Mouse (Mus musculus): ENCODE measurements around the gene Rtn1.

DNA sequence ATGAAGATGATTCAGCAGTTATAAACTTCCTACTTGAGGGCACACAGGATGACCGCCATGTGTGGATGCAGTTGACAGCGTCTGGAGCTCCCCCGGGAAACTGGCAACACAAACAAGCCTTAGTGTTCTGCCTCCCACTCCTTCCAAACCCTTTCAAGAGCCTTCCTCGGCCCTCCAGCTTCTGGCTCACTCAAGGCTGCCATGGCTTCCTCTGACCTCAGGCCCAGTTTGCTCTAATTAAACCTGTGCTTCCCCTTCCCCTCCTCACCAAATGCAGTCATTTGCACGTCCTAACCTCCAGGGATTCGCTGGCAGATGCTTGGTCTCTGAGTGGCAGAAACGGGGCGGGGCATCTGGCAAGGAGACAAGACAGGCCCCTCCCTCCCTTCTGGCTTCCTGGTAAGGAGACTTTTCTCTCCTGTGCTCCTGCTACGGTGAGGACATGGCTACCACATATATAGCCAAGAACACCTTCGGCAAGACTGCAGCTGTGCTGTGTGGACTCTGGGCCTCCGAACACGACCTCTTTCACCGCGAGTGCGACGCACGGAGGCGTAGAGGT is 210.8 kb downstream of the Rtn1 start:
- TF ChIP-seq POLR2A (IDR thresholded peaks at IDR 0.05; ENCODE audit: insufficient read length, low read depth) (no peak), POLR2AphosphoS2 (IDR thresholded peaks at IDR 0.05; ENCODE audit: insufficient read length, low read depth) (no peak), CEBPB (IDR thresholded peaks at IDR 0.05; ENCODE audit: insufficient read depth, poor library complexity, severe bottlenecking) (no peak), E2F4 (IDR thresholded peaks at IDR 0.05; ENCODE audit: insufficient read depth) (no peak), TCF12 (IDR thresholded peaks at IDR 0.05; ENCODE audit: insufficient read depth, poor library complexity, severe bottlenecking) (no peak), MYOD1 (IDR thresholded peaks at IDR 0.05; ENCODE audit: control insufficient read depth in 1 of 3, insufficient read length in 2 of 3, low read depth in 2 of 3) (no peak), REST (IDR thresholded peaks at IDR 0.05; ENCODE audit: insufficient read depth, insufficient read length) (no peak), USF1 (IDR thresholded peaks at IDR 0.05; ENCODE audit: low read depth) (no peak)

All from myocyte (in vitro differentiated cells).